Mouse (Mus musculus) hematopoietic multipotent progenitor cell, adult 10-12 weeks (in vitro differentiated cells): ENCODE data around the gene Irf2bp1. TPM values are rescaled to one million over a fixed set of nuclear protein-coding genes. Genes with fewer than 3 reads are reported as not detected.

Experiments used
- polyA plus RNA-seq: library from polyadenylated mRNA; stranded (reverse); fragments of >175 nt; gene quantifications from 2 replicates; pipeline ENCODE4 v1.2.3, GENCODE M21; 2012; ENCODE audit warnings: low replicate concordance

The Irf2bp1 gene
- 75.0 and 178 TPM in 2 replicates for polyA plus RNA-seq

DNA sequence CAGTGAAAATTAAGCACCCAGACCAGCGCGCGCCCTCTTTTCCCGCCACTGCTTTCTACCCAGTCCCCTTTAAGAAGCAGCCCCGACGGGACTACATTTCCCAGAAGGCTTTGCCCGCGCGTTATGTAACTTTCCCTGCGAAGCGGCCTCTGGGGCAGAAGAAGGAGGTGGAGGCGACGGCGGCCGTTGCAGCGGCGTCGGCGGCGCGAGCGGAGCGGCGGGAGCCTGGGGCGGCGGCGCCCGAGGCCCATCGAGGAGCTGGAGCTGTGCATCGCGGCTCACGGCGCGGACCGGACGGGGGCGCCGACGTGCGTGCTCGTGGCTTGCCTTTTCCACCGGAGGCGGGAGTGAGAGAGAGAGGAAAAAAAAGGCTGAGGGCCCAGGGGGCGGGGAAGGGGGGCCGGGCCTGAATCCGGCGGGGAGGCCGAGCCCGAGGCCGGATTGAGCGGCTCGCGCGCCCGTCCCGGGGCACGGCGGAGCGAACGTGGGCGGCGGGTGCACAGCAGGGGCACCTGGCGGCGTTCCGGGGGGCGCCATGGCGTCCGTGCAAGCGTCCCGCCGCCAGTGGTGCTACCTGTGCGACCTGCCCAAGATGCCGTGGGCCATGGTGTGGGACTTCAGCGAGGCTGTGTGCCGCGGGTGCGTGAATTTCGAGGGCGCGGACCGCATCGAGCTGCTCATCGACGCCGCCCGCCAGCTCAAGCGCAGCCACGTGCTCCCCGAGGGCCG is at the start of gene Irf2bp1:
Gene Irf2bp1, plus strand, starts transcription at position 143 of the 729 bp plus-strand sequence.

GRCm38 (mm10) chr7:18987100-18987499 is 16.7 kb upstream of the Irf2bp1 start, which contains the start of gene Nanos2:
Nanos2 (plus strand) TSS chr7:18987400.

DNA sequence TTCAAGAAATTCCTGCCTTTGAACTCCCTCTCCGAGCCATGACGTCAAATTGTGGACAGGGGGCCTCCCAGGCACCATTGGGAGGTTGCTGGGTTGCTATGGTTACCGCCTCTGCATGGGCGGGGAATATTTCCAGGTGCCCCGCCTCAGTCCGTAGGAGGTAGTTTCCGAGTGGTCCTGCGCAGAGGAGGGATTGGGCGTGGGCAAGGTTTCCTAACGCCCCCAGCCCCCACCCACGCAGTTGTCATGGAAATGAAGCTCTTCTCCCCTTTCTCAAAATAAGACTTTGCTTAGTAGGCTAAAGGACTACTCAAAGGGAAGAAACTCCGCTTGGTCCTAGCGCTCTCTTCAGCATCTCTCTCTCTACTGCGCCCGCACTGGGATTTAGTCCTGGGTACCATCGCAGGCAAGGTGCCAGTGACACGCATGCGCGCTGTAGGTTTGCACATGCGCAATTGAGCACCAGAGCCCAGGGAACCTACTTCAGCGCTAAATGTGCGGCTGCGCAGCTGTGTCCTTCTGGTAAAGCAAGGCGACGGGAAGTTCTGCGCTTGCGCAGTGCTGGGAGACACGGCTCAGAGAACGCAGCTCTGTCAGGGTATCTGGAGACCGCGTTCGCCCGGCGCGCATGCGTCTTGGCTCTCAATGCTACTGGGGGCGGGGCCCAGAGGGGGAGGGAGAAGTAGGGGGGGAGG is 13.1 kb upstream of the Irf2bp1 start, which contains the start of gene Mypop:
Gene Mypop, plus strand, starts transcription at position 645 of the 695 bp plus-strand sequence.

DNA sequence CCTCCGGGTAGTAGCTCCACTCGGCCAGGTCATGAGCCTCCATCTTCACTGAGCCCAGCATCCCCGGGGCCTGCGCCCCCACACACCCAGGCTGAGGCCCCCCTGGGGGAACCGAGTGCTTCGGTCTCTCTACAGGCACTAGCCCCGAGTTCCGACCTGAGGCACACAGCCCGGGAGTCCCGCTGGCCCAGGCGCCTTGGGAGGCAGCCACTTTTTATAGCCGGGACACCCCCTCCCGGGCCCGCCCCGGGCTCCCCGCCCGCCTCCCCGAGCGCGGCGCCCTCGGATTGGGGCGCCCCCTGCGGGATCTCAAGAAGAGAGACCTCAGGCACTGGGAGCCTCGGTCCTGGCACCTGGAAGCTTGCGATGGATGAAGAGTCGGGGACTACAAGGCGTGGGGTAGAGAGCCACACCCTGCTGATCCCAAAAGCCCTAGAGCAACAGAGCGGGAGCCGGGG is 19.5 kb downstream of the Irf2bp1 start, which contains the start of gene Foxa3:
Gene Foxa3, minus strand, starts transcription at position 182 of the 458 bp plus-strand sequence.

DNA sequence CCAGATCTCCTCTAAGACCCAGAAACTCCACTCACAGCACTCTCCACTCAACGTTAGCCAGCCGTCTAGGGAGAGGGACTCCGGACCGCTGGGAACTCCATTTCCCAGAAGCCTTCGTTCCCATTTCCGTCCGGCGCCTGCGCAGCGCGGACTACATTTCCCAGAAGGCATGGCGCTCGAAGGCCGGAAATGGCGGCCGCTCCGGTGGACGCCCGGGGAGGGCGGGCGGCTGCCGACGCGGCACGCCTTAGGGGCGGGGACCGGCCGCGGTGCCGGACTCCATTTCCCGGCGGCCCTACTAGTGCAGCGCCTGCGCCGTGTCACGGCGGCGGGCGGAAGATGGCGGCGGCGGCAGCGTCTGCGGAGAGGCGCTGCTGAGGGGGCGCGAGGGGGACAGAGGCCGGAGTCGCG is 20.3 kb downstream of the Irf2bp1 start, which contains the start of gene Sympk:
Gene Sympk, plus strand, starts transcription at position 282 of the 411 bp plus-strand sequence.

DNA sequence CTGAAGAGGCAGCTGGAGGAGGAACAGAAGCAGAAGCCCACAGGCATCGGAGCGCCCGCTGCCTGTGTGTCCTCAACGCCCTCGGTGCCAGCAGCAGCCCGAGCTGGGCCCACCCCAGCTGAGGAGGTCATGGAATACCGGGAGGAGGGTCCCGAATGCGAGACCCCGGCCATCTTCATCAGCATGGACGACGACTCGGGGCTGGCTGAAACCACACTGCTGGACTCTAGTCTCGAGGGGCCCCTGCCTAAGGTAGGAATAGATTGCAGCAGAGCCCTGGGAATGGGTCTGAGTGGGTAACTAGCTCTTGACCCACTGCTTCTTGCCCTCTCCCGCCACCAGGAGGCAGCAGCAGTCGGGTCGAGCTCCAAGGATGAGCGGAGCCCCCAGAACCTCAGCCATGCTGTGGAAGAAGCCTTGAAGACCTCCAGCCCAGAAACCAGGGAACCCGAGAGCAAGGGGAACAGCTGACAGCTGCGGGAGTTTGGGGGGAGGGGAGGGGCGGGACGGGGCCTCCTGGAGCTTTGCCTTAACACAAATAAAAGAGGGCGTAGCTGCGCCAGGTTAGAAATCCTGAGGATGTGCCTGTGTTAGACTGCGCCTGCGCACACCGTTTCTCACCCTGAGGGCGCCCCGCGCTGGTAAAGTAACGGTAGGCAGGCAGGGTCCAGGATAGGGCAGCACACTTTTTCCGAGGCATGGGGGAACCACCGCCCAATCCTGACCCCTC is 50.4 kb downstream of the Irf2bp1 start, which contains the start of gene Rsph6a:
Gene Rsph6a, plus strand, starts transcription at position 644 of the 730 bp plus-strand sequence.

Other genes with a start within 250 kb of the Irf2bp1 start
- not detected in 2 replicates for gene Psg19, start 205.5 kb upstream of the Irf2bp1 start, polyA plus RNA-seq
- gene Psg17, start 182.4 kb upstream of the Irf2bp1 start, polyA plus RNA-seq: not detected in 2 replicates
- 0.06 TPM in 1 of 2 replicates, not detected in the other for gene Mill2, start 164.1 kb upstream of the Irf2bp1 start, polyA plus RNA-seq
- gene Pglyrp1, start 132.7 kb upstream of the Irf2bp1 start, polyA plus RNA-seq: 59.9 and 79.7 TPM in 2 replicates
- gene Ccdc61, start 93.6 kb upstream of the Irf2bp1 start, polyA plus RNA-seq: 62.1 and 110 TPM in 2 replicates
- 0.02 and 0.20 TPM in 2 replicates for gene Nova2, start 78.2 kb upstream of the Irf2bp1 start, polyA plus RNA-seq
- not detected in 2 replicates for gene Nanos2, start 16.6 kb upstream of the Irf2bp1 start, polyA plus RNA-seq
- 3.4 and 13.9 TPM in 2 replicates for gene Mypop, start 12.8 kb upstream of the Irf2bp1 start, polyA plus RNA-seq
- not detected in 2 replicates for gene Foxa3, start 19.5 kb downstream of the Irf2bp1 start, polyA plus RNA-seq
- 121 and 207 TPM in 2 replicates for gene Sympk, start 20.3 kb downstream of the Irf2bp1 start, polyA plus RNA-seq
- gene Rsph6a, start 50.6 kb downstream of the Irf2bp1 start, polyA plus RNA-seq: not detected in 2 replicates
- 15.1 and 17.4 TPM in 2 replicates for gene Dmwd, start 72.2 kb downstream of the Irf2bp1 start, polyA plus RNA-seq
- 18.5 and 28.2 TPM in 2 replicates for gene Dmpk, start 79.8 kb downstream of the Irf2bp1 start, polyA plus RNA-seq
- 4.5 and 6.4 TPM in 2 replicates for gene Six5, start 90.5 kb downstream of the Irf2bp1 start, polyA plus RNA-seq
- gene Gm4969, start 114.3 kb downstream of the Irf2bp1 start, polyA plus RNA-seq: not detected in 2 replicates
- 50.1 and 51.2 TPM in 2 replicates for gene Fbxo46, start 115.8 kb downstream of the Irf2bp1 start, polyA plus RNA-seq
- 12.3 and 19.0 TPM in 2 replicates for gene Qpctl, start 145.2 kb downstream of the Irf2bp1 start, polyA plus RNA-seq
- 6.7 and 34.5 TPM in 2 replicates for gene Snrpd2, start 145.7 kb downstream of the Irf2bp1 start, polyA plus RNA-seq
- gene Gipr, start 162.1 kb downstream of the Irf2bp1 start, polyA plus RNA-seq: 0.05 TPM in 1 of 2 replicates, not detected in the other
- gene Eml2, start 172.4 kb downstream of the Irf2bp1 start, polyA plus RNA-seq: 17.2 and 24.3 TPM in 2 replicates
- gene Gpr4, start 208.5 kb downstream of the Irf2bp1 start, polyA plus RNA-seq: 4.4 and 9.2 TPM in 2 replicates
- gene Opa3, start 224.3 kb downstream of the Irf2bp1 start, polyA plus RNA-seq: 10.2 and 13.2 TPM in 2 replicates